ENCODE assay signal across 19 mouse cellular contexts in the genomic region with DNA sequence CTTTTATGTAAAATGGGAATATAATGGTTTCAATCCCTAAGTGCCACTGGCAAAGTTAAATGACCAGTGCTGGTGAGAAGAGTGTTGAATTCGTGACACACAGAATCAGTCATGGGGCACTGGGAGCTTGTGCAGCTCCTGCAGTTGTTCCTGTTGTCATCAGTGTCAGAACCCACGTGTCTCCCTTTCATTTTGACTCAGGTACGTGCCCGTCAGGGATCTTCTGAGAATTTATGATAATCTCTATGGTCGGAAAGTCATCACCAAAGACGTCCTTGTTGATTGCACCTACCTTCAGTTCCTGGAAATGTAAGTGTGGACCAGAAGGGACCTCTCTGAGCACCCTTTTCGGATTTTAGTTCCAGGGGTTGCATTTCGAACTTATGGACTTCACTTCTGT.
"Had no signal": no experiment of that assay in that cellular context is flagged by ENCODE, and none has a peak within 500 bp of the region (broad histone marks: within the 10 kb centered on the region; RNA-seq: fewer than 3 reads in every experiment).

No protein-coding gene starts in this region.

- H3K9ac ChIP-seq: lung, embryonic 14.5 days; midbrain, embryonic 12.5 days; neural tube, embryonic 13.5 days; neural tube, embryonic 15.5 days; stomach, embryonic 15.5 days had no signal

- H3K27ac ChIP-seq: midbrain, embryonic 10.5 days; midbrain, embryonic 12.5 days; neural tube, embryonic 13.5 days; neural tube, embryonic 15.5 days; stomach, embryonic 15.5 days; stomach, postnatal 0 days had no signal

- H3K4me3 ChIP-seq: midbrain, embryonic 10.5 days; midbrain, embryonic 12.5 days; myocyte; neural tube, embryonic 13.5 days; neural tube, embryonic 15.5 days; stomach, embryonic 15.5 days had no signal

- H3K27me3 ChIP-seq: neural tube, embryonic 13.5 days; neural tube, embryonic 15.5 days; stomach, embryonic 15.5 days had no signal

- H3K4me2 ChIP-seq: lung, embryonic 14.5 days; midbrain, embryonic 12.5 days; neural tube, embryonic 13.5 days; neural tube, embryonic 15.5 days; stomach, embryonic 15.5 days had no signal

- H3K9me3 ChIP-seq: midbrain, embryonic 10.5 days; midbrain, embryonic 12.5 days; neural tube, embryonic 13.5 days; neural tube, embryonic 15.5 days; stomach, embryonic 15.5 days had no signal

- H3K36me3 ChIP-seq: midbrain, embryonic 10.5 days; midbrain, embryonic 12.5 days; neural tube, embryonic 13.5 days; neural tube, embryonic 15.5 days; stomach, embryonic 15.5 days had no signal

- H3K4me1 ChIP-seq: midbrain, embryonic 12.5 days had no signal

- DNase-seq: lung, adult 18-20 months; lung, embryonic 14.5 days; lung, postnatal 10 days; lung, postnatal 4 days; midbrain, embryonic 14.5 days; retina, postnatal 1 day; right cerebral cortex, adult 18-20 months; right cerebral cortex, postnatal 25 days; right cerebral cortex, postnatal 4 days; spleen, adult 18-20 months; thymus, adult 2 months; thymus, postnatal 36 days had no signal
